Mouse (Mus musculus) splenic B cell, adult 2 months (primary cell): Measurements from ENCODE around the gene Mlana.

Experiments used
- DNase-seq: peaks from one replicate; pipeline ENCODE4 v3.0.0-alpha.2; 2011; ENCODE audit warnings: low read depth, low spot score
- H3K27me3 ChIP-seq: 2 replicates; pipeline ENCODE4 v1.6.1; 2012; ENCODE audit warnings: mild to moderate bottlenecking, low read length, moderate library complexity, mixed read lengths; ENCODE audit not compliant: control insufficient read depth, poor library complexity, insufficient read depth, severe bottlenecking
- H3K36me3 ChIP-seq: 2 replicates; pipeline ENCODE4 v1.6.1; 2012; ENCODE audit warnings: mild to moderate bottlenecking, low read length, moderate library complexity, mixed read lengths; ENCODE audit not compliant: control insufficient read depth, poor library complexity, insufficient read depth, severe bottlenecking

The Mlana gene

GRCm38 (mm10) chr19:29697245-29697874 is at the start of gene Mlana:
TSS of gene Mlana (plus strand) at chr19:29697824.
- no peaks in the 10 kb centered on the region for H3K36me3 ChIP-seq
- no peaks in the 10 kb centered on the region for H3K27me3 ChIP-seq
- DNase-seq, result no peak

GRCm38 (mm10) chr19:29648550-29648914 is 49.1 kb upstream of the Mlana start:
- H3K27me3 ChIP-seq, result no peaks in the 10 kb centered on the region
- H3K36me3 ChIP-seq, result 0 out of 2 replicates have a peak, but pooled peaks cover 5% of the 10 kb centered on the region
- no peak for DNase-seq

GRCm38 (mm10) chr19:29649683-29650082 is 47.9 kb upstream of the Mlana start:
- Histone ChIP-seq H3K36me3 (0 out of 2 replicates have a peak, but pooled peaks cover 5% of the 10 kb centered on the region), H3K27me3 (no peaks in the 10 kb centered on the region)
- DNase-seq, result no peak

GRCm38 (mm10) chr19:29653768-29654265 is 43.8 kb upstream of the Mlana start:
- DNase-seq, result no peak
- Histone ChIP-seq H3K36me3 (no peaks in the 10 kb centered on the region), H3K27me3 (no peaks in the 10 kb centered on the region)

GRCm38 (mm10) chr19:29655148-29655547 is 42.5 kb upstream of the Mlana start:
- Histone ChIP-seq H3K27me3 (no peaks in the 10 kb centered on the region), H3K36me3 (no peaks in the 10 kb centered on the region)
- no peak for DNase-seq

- no peaks in the 10 kb centered on the region for H3K36me3 ChIP-seq
- H3K27me3 ChIP-seq, result no peaks in the 10 kb centered on the region
- DNase-seq, result no peak
Observed at GRCm38 (mm10) chr19:29656029-29656428, 41.6 kb upstream of the Mlana start.

- Histone ChIP-seq H3K27me3 (no peaks in the 10 kb centered on the region), H3K36me3 (no peaks in the 10 kb centered on the region)
- DNase-seq, result no peak
Observed at GRCm38 (mm10) chr19:29656620-29657019, 41.0 kb upstream of the Mlana start.

GRCm38 (mm10) chr19:29657033-29657432 is 40.6 kb upstream of the Mlana start:
- no peak for DNase-seq
- Histone ChIP-seq H3K36me3 (no peaks in the 10 kb centered on the region), H3K27me3 (no peaks in the 10 kb centered on the region)

GRCm38 (mm10) chr19:29657558-29657957 is 40.1 kb upstream of the Mlana start:
- no peaks in the 10 kb centered on the region for H3K27me3 ChIP-seq
- no peak for DNase-seq
- no peaks in the 10 kb centered on the region for H3K36me3 ChIP-seq

- no peak for DNase-seq
- Histone ChIP-seq H3K36me3 (no peaks in the 10 kb centered on the region), H3K27me3 (no peaks in the 10 kb centered on the region)
Observed at GRCm38 (mm10) chr19:29658836-29659235, 38.8 kb upstream of the Mlana start.

GRCm38 (mm10) chr19:29659705-29660104 is 37.9 kb upstream of the Mlana start:
- no peak for DNase-seq

GRCm38 (mm10) chr19:29660835-29661764 is 36.5 kb upstream of the Mlana start:
- no peak for DNase-seq
- H3K36me3 ChIP-seq, result no peaks in the 10 kb centered on the region
- H3K27me3 ChIP-seq, result no peaks in the 10 kb centered on the region

More at GRCm38 (mm10) chr19:29659705-29660104, 37.9 kb upstream of the Mlana start:
- Histone ChIP-seq H3K27me3 (no peaks in the 10 kb centered on the region), H3K36me3 (no peaks in the 10 kb centered on the region)

- H3K36me3 ChIP-seq, result no peaks in the 10 kb centered on the region
- H3K27me3 ChIP-seq, result no peaks in the 10 kb centered on the region
- no peak for DNase-seq
Observed at GRCm38 (mm10) chr19:29661974-29662580, 35.5 kb upstream of the Mlana start.

GRCm38 (mm10) chr19:29663780-29664179 is 33.8 kb upstream of the Mlana start:
- no peak for DNase-seq
- H3K27me3 ChIP-seq, result no peaks in the 10 kb centered on the region
- no peaks in the 10 kb centered on the region for H3K36me3 ChIP-seq

GRCm38 (mm10) chr19:29664934-29665333 is 32.7 kb upstream of the Mlana start:
- DNase-seq, result no peak
- Histone ChIP-seq H3K36me3 (no peaks in the 10 kb centered on the region), H3K27me3 (no peaks in the 10 kb centered on the region)
